Mouse (Mus musculus): Measurements from ENCODE around the gene Kcp. TPM values are rescaled to one million over a fixed set of nuclear protein-coding genes. Genes with fewer than 3 reads are reported as not detected.

Gene Kcp
- polyA plus RNA-seq, 2 experiments = 27.1 to 92.4 TPM

GRCm38 (mm10) chr6:29433804-29434795 lies 73.7 kb downstream of the Kcp start:
- WGBS = 6% methylated on average over 26 of the region's 27 CpGs
- ATAC-seq (ENCODE audit: low FRiP score, low read depth) = no peak

GRCm38 (mm10) chr6:29433038-29433803 lies 74.5 kb downstream of the Kcp start, which contains the start of gene Flnc:
Gene Flnc (plus strand): TSS chr6:29433256.
- H3K36me3 ChIP-seq (ENCODE audit: control insufficient read depth, insufficient read depth, low read length) = peaks cover 3% of the 10 kb centered on the region
- H3K4me3 ChIP-seq (replicated peaks; ENCODE audit: low read length) = peak within 1 kb of the TSS; percentile 59
- H3K27me3 ChIP-seq (ENCODE audit: control insufficient read depth, insufficient read depth, low read length) = no peaks in the 10 kb centered on the region
- peak within 1 kb of the TSS; percentile 58 for H3K9ac ChIP-seq (ENCODE audit: low read depth, low read length, severe bottlenecking)
- H3K9me3 ChIP-seq (ENCODE audit: control insufficient read depth, low read length) = no peaks in the 10 kb centered on the region
- peak; percentile 53 for DNase-seq (ENCODE audit: low spot score)
- peak within 1 kb of the TSS; percentile 63 for H3K4me2 ChIP-seq (replicated peaks; ENCODE audit: low read depth, low read length, severe bottlenecking)
- under 1% methylated on average over 27 of the region's 77 CpGs for WGBS
- H3K4me1 ChIP-seq (ENCODE audit: control insufficient read depth, insufficient read depth, low read length) = peaks cover 42% of the 10 kb centered on the region
- TF ChIP-seq POLR2A (IDR thresholded peaks at IDR 0.05; ENCODE audit: borderline replicate concordance, extremely low read depth, insufficient read depth, insufficient read length) = no peak
- H3K27ac ChIP-seq (replicated peaks; ENCODE audit: low read depth, low read length) = peak within 1 kb of the TSS; percentile 21
- ATAC-seq (ENCODE audit: low FRiP score, low read depth) = peak; percentile 25

More at GRCm38 (mm10) chr6:29433804-29434795, 73.7 kb downstream of the Kcp start:
- peak overlapping the region; percentile 63 for H3K4me2 ChIP-seq (replicated peaks; ENCODE audit: low read depth, low read length, severe bottlenecking)
- peaks cover 12% of the 10 kb centered on the region for H3K36me3 ChIP-seq (ENCODE audit: control insufficient read depth, insufficient read depth, low read length)
- H3K9ac ChIP-seq (ENCODE audit: low read depth, low read length, severe bottlenecking) = peak overlapping the region; percentile 58
- DNase-seq (ENCODE audit: low spot score) = peak; percentile 40
- peak overlapping the region; percentile 83 for H3K27ac ChIP-seq (replicated peaks; ENCODE audit: low read depth, low read length)
- H3K4me3 ChIP-seq (replicated peaks; ENCODE audit: low read length) = peak overlapping the region; percentile 59
- peaks cover 42% of the 10 kb centered on the region for H3K4me1 ChIP-seq (ENCODE audit: control insufficient read depth, insufficient read depth, low read length)
- no peak for TF ChIP-seq POLR2A (IDR thresholded peaks at IDR 0.05; ENCODE audit: borderline replicate concordance, extremely low read depth, insufficient read depth, insufficient read length)
- H3K9me3 ChIP-seq (ENCODE audit: control insufficient read depth, low read length) = no peaks in the 10 kb centered on the region
- H3K27me3 ChIP-seq (ENCODE audit: control insufficient read depth, insufficient read depth, low read length) = no peaks in the 10 kb centered on the region

- Histone ChIP-seq H3K4me2 (replicated peaks; ENCODE audit: low read depth, low read length, severe bottlenecking) (peak overlapping the region; percentile 63), H3K9ac (ENCODE audit: low read depth, low read length, severe bottlenecking) (peak overlapping the region; percentile 58), H3K9me3 (ENCODE audit: control insufficient read depth, low read length) (no peaks in the 10 kb centered on the region), H3K4me3 (replicated peaks; ENCODE audit: low read length) (peak overlapping the region; percentile 59), H3K36me3 (ENCODE audit: control insufficient read depth, insufficient read depth, low read length) (no peaks in the 10 kb centered on the region), H3K27ac (replicated peaks; ENCODE audit: low read depth, low read length) (peak overlapping the region; percentile 21; the same call in 1 of the 2 replicates), H3K4me1 (ENCODE audit: control insufficient read depth, insufficient read depth, low read length) (peaks cover 42% of the 10 kb centered on the region), H3K27me3 (ENCODE audit: control insufficient read depth, insufficient read depth, low read length) (no peaks in the 10 kb centered on the region)
- DNase-seq (ENCODE audit: low spot score) (no peak), ATAC-seq (ENCODE audit: low FRiP score, low read depth) (no peak)
- no peak for TF ChIP-seq POLR2A (IDR thresholded peaks at IDR 0.05; ENCODE audit: borderline replicate concordance, extremely low read depth, insufficient read depth, insufficient read length)
These were observed 75.1 kb downstream of the Kcp start for GRCm38 (mm10) chr6:29432676-29433037.

GRCm38 (mm10) chr6:29432156-29432555 lies 75.6 kb downstream of the Kcp start:
- ATAC-seq (ENCODE audit: low FRiP score, low read depth) (no peak), DNase-seq (ENCODE audit: low spot score) (no peak)
- H3K27ac ChIP-seq (replicated peaks; ENCODE audit: low read depth, low read length) = no peak overlapping the region
- H3K27me3 ChIP-seq (ENCODE audit: control insufficient read depth, insufficient read depth, low read length) = no peaks in the 10 kb centered on the region
- no peak overlapping the region for H3K9ac ChIP-seq (ENCODE audit: low read depth, low read length, severe bottlenecking)
- WGBS = 45% methylated on average over 3 of the region's 3 CpGs
- H3K9me3 ChIP-seq (ENCODE audit: control insufficient read depth, low read length) = no peaks in the 10 kb centered on the region
- TF ChIP-seq POLR2A (IDR thresholded peaks at IDR 0.05; ENCODE audit: borderline replicate concordance, extremely low read depth, insufficient read depth, insufficient read length) = no peak
- no peaks in the 10 kb centered on the region for H3K36me3 ChIP-seq (ENCODE audit: control insufficient read depth, insufficient read depth, low read length)
- peaks cover 41% of the 10 kb centered on the region for H3K4me1 ChIP-seq (ENCODE audit: control insufficient read depth, insufficient read depth, low read length)
- no peak overlapping the region for H3K4me3 ChIP-seq (replicated peaks; ENCODE audit: low read length)
- no peak overlapping the region for H3K4me2 ChIP-seq (replicated peaks; ENCODE audit: low read depth, low read length, severe bottlenecking)

GRCm38 (mm10) chr6:29431473-29431872 lies 76.3 kb downstream of the Kcp start:
- H3K9ac ChIP-seq (ENCODE audit: low read depth, low read length, severe bottlenecking) = no peak overlapping the region
- ATAC-seq (ENCODE audit: low FRiP score, low read depth) (no peak), DNase-seq (ENCODE audit: low spot score) (peak; percentile 15)
- H3K27me3 ChIP-seq (ENCODE audit: control insufficient read depth, insufficient read depth, low read length) = no peaks in the 10 kb centered on the region
- no peaks in the 10 kb centered on the region for H3K36me3 ChIP-seq (ENCODE audit: control insufficient read depth, insufficient read depth, low read length)
- no peak for TF ChIP-seq POLR2A (IDR thresholded peaks at IDR 0.05; ENCODE audit: borderline replicate concordance, extremely low read depth, insufficient read depth, insufficient read length)
- peaks cover 35% of the 10 kb centered on the region for H3K4me1 ChIP-seq (ENCODE audit: control insufficient read depth, insufficient read depth, low read length)
- H3K27ac ChIP-seq (replicated peaks; ENCODE audit: low read depth, low read length) = no peak overlapping the region
- H3K4me3 ChIP-seq (replicated peaks; ENCODE audit: low read length) = no peak overlapping the region
- H3K9me3 ChIP-seq (ENCODE audit: control insufficient read depth, low read length) = no peaks in the 10 kb centered on the region
- no peak overlapping the region for H3K4me2 ChIP-seq (replicated peaks; ENCODE audit: low read depth, low read length, severe bottlenecking)
- 26% methylated on average over 5 of the region's 5 CpGs for WGBS

All from limb, embryonic 14.5 days (tissue).